Mouse (Mus musculus): ENCODE measurements around the gene Sgk2.

Gene Sgk2

DNA sequence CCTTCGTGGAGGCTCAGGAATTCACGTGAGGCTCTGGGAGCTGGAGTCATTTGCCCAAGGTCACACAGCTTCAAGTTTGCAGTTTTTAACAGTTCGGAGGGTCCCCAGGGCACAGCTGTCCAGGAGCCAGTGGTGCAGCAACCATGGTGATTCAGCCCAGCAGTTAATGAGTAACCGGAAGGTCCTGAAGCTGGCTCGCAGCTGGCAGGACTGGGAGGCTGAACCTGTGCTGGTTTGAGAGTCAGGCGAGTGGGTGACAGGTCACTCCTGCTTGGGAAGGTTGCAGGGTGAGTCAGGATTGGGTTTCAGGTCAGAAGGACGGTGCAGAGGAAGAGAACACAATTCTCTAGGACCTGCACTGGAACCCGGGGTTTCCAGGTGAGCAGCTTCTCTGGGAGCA is at the start of gene Sgk2:
Sgk2 (plus strand) TSS at position 113 of the 400 bp plus-strand sequence.
- no peak for DNase-seq

- no peak for DNase-seq
Observed at GRCm38 (mm10) chr2:162939562-162939961, 47.6 kb upstream of the Sgk2 start.

GRCm38 (mm10) chr2:162943148-162943846 is 43.8 kb upstream of the Sgk2 start, which contains the start of gene L3mbtl1:
Gene L3mbtl1 (plus strand): TSS chr2:162943472.
- DNase-seq: peak; percentile 36

DNA sequence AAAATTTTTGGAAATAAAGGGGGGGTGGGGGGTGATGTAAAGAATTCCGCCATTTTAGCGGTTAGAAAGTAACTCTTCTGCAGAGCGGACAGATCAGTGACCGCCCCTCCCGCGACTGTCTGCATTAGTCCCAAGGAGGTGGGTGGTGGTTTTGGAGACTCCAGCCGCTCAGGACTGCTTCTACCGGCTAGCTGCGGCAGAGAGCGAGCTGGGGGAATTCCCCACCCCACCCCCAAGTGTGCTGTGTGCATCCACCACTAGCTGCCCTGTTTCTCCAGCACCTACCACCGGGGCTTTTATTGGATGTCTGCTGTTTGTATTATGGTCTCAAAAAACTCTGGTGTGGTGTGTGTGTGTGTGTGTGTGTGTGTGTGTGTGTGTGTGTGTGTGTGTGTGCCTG is 43.2 kb upstream of the Sgk2 start:
- DNase-seq: no peak

DNA sequence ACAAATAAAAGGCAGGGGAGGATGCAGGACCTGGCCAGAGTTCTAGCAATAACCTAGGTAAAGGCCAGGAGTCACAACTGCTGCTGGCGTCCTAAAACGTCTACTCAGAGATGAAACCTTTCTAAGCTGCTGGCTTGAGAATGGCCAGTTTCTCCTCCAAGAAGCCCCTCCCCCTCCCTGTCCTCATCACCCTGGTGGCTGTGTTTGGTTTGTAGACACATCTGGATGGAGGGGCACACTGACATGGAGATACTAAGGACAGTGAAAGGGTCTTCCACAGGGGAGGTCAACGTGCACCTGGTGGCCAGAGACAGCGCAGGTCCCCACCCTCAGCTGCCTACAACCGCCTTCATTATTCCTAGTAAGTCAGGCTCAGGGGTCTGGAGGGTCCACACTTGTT is 40.2 kb upstream of the Sgk2 start:
- DNase-seq: no peak

DNA sequence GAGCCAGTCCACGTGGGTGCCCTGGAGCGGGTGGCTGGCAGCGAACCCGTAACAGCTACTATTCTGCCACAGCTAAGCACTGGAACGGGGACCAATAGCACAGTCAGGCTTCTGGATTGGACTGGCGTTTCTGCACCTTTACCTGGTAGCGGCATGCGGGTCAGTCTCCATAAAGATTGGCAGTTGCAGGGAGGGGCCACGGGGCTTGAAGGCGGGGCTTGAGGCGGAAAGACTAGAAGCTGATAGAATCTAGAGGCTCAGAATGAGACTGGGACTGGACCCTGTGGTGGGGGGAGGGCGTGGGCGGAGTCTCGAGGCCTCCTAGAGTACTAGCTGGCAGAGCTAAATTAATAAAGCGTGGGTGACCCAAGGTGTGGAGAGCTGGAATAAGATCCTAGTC is 39.4 kb upstream of the Sgk2 start:
- no peak for DNase-seq

- no peak for DNase-seq
Observed at GRCm38 (mm10) chr2:162948221-162948620, 38.9 kb upstream of the Sgk2 start.

- DNase-seq: no peak
Observed at GRCm38 (mm10) chr2:162950776-162951175, 36.4 kb upstream of the Sgk2 start.

DNA sequence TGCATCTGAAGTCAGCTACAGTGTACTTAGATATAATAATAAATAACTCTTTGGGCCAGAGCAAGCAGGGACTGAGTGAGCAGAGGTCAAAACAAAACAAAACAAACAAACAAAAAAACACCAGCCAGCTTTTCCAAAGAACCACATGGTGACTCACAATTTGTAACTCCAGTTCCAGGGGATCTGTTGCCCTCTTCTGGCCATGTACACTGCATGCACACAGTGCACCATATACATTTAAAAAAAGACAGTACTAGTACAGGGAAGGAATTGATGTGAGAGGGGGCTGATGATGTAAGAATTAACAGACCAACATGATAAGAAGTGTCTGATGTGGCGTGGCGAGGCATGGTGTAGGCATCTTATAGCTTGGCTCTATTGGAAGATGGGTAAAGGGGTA is 30.3 kb upstream of the Sgk2 start:
- DNase-seq: no peak

- no peak for DNase-seq
Observed at GRCm38 (mm10) chr2:162961321-162961720, 25.8 kb upstream of the Sgk2 start.

DNA sequence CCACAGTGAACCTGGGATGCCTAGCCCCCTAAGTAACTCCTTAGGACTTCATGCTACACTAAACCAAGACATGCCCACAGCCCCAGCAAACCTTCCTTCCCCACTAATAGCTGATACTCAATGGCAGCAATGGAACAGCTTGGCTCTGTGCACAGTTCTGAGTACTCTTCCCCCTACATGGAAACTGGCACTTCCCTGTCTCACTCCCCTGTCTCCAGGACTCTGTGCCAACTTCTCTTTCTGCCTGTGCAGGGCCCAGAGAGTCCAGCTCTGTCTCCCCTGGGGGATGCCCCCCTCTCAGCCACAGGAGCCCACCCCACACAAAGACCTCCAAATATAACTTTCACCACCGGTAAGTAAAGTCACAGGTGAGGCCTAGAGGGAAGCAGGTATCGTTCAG is 20.4 kb upstream of the Sgk2 start:
- no peak for DNase-seq

GRCm38 (mm10) chr2:162968357-162968756 is 18.8 kb upstream of the Sgk2 start:
- no peak for DNase-seq

DNA sequence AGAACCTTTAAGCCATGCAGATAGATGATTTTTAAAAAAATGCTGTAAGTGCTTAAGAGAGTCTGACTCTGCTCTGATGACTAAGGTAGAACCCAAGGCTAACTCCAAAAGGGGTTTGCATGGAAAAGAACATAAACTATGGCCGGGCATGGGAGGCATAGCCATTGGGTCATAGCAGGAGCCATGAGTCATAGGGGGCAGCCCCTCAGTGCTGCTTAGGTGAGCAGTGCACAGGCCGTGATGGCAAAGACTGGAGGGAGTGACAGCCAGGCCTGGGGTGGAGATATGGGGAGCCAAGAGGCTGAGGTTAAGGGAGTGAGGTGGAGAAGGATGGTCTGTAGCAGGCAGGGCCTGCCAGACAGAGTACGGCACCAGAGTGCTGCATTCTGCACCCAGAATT is 18.0 kb upstream of the Sgk2 start:
- DNase-seq: no peak

- DNase-seq: no peak
Observed at GRCm38 (mm10) chr2:162970896-162971295, 16.2 kb upstream of the Sgk2 start.

DNA sequence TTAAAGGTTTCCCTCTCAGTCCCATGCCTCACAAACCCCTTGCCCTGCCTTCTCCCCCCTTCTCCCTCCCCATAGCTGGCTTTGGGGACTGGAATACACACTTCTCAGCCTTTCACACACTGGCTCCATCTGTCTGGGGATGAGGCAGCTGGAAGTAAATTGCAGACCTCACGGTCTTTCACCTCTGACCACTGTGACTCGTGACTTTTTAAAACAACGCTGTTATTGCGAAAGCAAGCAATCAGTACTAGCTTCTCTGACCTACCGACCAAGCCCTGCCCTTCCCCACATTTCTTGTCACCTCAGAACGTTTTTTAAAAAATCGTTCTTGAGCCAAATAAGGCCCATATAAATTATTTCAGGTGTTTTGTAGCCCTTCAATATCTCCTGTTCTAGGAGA is 14.4 kb upstream of the Sgk2 start:
- no peak for DNase-seq

DNA sequence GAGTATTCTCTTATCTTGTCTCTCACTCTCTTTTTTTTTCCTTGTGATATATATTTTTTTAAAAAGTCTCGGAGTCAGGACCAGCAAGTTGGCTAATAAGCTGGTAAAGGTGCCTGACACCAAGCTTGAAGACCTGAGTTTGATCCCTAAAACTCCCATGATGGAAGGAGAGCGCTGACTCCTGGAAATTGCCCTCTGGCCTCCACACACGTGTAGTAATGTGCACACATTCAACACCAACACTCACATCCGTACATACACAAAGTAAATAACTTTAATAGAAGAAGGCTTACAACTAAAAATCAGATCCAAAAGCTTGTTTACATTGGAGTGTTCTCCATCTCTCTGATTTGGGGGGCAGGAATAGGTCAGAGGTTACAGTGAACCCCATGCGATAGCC is 13.9 kb upstream of the Sgk2 start:
- DNase-seq: no peak

DNA sequence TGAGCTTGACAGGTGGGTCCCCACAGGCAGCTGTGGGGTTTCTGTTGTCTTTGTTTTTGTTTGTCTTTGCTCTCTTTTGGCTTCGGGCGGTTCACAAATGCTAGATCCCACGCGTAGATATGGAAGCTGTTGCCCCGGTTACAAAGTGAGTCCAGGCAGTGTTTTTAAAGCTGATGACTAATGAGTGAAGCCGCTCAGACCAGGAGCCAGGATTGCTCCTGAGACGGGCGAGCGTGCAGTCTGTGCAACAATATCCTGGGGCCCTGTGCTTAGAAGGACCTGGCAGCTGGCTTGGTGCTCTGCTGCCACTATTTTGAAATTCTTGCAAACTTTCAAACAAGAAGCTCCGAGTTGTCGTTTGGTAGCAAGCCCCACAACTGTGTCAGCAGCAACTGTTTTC is 13.5 kb upstream of the Sgk2 start:
- no peak for DNase-seq

- DNase-seq: peak; percentile 78
Observed at GRCm38 (mm10) chr2:162975157-162975775, 11.9 kb upstream of the Sgk2 start.

GRCm38 (mm10) chr2:162976001-162976400 is 11.1 kb upstream of the Sgk2 start:
- DNase-seq: no peak

DNA sequence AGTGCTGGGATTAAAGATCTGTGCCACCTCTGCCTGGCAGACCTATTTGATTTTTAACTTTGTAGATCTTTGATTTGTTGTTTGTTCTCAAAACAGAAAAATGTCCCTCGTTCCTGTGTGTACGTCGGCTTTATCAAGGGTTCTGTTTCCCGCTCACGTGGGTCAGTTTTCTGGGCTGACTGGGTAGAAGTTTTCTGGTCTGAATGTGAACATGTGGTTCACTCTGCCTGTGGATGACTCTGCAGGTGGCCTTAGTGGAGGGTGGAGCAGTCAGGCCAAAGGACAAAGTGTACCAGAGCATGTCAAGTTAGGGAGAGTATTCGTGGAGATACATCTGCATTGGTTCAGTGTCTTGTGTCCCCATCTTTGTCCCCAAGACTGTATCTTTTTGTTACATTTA is 2.7 kb upstream of the Sgk2 start:
- DNase-seq: no peak

DNA sequence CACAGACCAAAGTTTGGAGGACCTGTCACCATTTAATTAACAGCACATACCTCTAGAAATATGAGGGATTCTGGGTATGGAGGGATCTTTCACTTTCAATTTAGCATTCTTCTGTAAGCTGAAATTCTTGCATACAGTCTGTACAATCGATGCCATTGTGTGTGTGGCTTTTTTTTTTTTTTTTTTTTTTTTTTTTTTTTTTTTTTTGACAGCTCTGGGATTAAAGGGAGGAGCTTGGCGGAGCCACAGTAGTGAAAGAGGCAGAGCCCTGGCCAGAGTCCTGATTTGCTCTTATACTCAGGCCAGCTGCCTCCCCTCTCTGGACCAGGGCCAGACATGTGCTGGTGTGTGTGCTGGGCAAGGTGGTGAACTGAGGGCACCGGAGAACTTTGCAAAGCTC is 1.2 kb upstream of the Sgk2 start:
- peak; percentile 59 for DNase-seq

DNA sequence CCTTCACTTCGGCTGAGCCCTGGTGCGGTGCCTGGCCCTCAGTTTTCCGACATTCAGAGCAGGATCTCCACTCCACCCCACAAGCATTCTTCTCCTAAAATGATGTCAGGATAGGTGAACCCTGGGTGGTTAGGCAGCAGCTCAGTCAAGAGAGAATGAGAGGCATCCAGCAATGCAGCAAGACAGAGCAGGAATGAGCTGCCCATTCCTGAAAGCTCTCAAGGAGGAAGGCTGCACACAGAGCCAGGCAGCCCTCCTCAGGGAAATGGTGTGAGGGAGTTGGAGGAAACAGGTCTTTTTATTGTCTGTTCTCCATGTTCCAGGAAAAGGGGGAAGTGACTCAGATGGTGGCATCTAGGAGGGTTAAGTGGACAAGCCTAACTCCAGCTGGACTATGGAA is 366 bp upstream of the Sgk2 start:
- DNase-seq: no peak

DNA sequence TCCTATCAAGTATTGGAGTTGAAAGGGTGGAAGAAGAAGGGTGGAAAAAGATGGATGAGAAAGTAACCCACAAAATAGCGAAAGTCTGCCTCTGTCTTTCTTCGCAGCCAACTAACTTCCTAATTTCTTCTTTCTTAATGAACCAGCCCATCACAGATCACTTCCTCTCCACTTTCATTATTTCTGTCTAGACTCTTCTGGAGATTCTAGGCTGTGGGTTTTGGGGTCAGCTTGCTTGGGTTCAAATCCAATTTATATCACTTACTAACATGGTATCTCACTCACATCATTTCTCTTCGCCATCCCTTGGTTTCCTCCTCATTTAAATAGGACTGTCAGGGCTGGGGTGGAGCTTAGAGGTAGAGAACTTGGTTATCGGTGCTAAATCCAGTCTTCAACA is 1.1 kb downstream of the Sgk2 start:
- DNase-seq: no peak

GRCm38 (mm10) chr2:162991394-162992083 is 4.4 kb downstream of the Sgk2 start:
- DNase-seq: peak; percentile 64

Measured in layer of hippocampus, adult 9-11 months (tissue).